In genomic region chr1:164178429-164178828, GRCm38 (mm10) we compare ENCODE assay signal across 21 mouse cellular contexts. TPM values are rescaled to one million over a fixed set of nuclear protein-coding genes. Genes with fewer than 3 reads are reported as not detected.
DNase-seq lines count a peak whose midpoint lies in the region; ATAC-seq and TF ChIP-seq lines count a peak whose summit lies in the region.
"Had no signal": no experiment of that assay in that cellular context is flagged by ENCODE, and none has a peak within 500 bp of the region (broad histone marks: within the 10 kb centered on the region; RNA-seq: fewer than 3 reads in every experiment).

No protein-coding gene starts in this region.

- H3K79me2 ChIP-seq in heart, adult 2 months (replicated peaks; ENCODE audit: control insufficient read depth, insufficient read depth, low read length): no peaks in the 10 kb centered on the region

- H3K4me2 ChIP-seq in lung, postnatal 0 days (replicated peaks; ENCODE audit: low read depth, low read length): no peak overlapping the region
- H3K4me2 ChIP-seq: limb, embryonic 12.5 days; liver, embryonic 11.5 days had no signal

- H3K9ac ChIP-seq in heart, adult 2 months (ENCODE audit: low read depth, low read length): no peak overlapping the region
- no peak overlapping the region for H3K9ac ChIP-seq in lung, postnatal 0 days (replicated peaks; ENCODE audit: low read depth)
- H3K9ac ChIP-seq: limb, embryonic 12.5 days; liver, postnatal 0 days had no signal

- no peaks in the 10 kb centered on the region for H3K4me1 ChIP-seq in heart, adult 2 months (ENCODE audit: control insufficient read depth, insufficient read depth, low read length)
- no peaks in the 10 kb centered on the region for H3K4me1 ChIP-seq in lung, postnatal 0 days (ENCODE audit: insufficient read depth, low read depth, low read length)
- H3K4me1 ChIP-seq: forebrain, embryonic 10.5 days; limb, embryonic 12.5 days had no signal

- H3K9me3 ChIP-seq in lung, postnatal 0 days (ENCODE audit: low read length): no peaks in the 10 kb centered on the region
- H3K9me3 ChIP-seq: forebrain, embryonic 10.5 days; limb, embryonic 12.5 days had no signal

- no peak for TF ChIP-seq CTCF in heart, adult 2 months (IDR thresholded peaks at IDR 0.05)
- TF ChIP-seq CTCF in lung, postnatal 0 days (IDR thresholded peaks at IDR 0.05): no peak
- TF ChIP-seq CTCF in layer of hippocampus, adult 2 months (conservative IDR thresholded peaks at IDR 0.05): no peak

- no peaks in the 10 kb centered on the region for H3K36me3 ChIP-seq in heart, adult 2 months (ENCODE audit: control insufficient read depth, insufficient read depth, low read length)
- H3K36me3 ChIP-seq in lung, postnatal 0 days (ENCODE audit: insufficient read depth, low read length): no peaks in the 10 kb centered on the region
- H3K36me3 ChIP-seq: forebrain, embryonic 10.5 days; limb, embryonic 12.5 days had no signal

- 44% methylated on average over 6 of the region's 6 CpGs for WGBS in heart, adult 2 months
- 66% methylated on average over 6 of the region's 6 CpGs for WGBS in lung, postnatal 0 days

- H3K4me3 ChIP-seq in heart, adult 2 months: no peak overlapping the region
- no peak overlapping the region for H3K4me3 ChIP-seq in lung, postnatal 0 days (ENCODE audit: low read depth, low read length)
- H3K4me3 ChIP-seq in layer of hippocampus, adult 2 months: no peak overlapping the region
- H3K4me3 ChIP-seq: forebrain, embryonic 10.5 days; limb, embryonic 12.5 days had no signal

- intact Hi-C loops in heart, adult 2 months (cut with DNase I): no loop called here

- H3K27me3 ChIP-seq in heart, adult 2 months (ENCODE audit: control insufficient read depth, insufficient read depth, low read length): 0 out of 2 replicates have a peak, but pooled peaks cover 4% of the 10 kb centered on the region
- no peaks in the 10 kb centered on the region for H3K27me3 ChIP-seq in lung, postnatal 0 days (replicated peaks; ENCODE audit: insufficient read depth, low read length)
- H3K27me3 ChIP-seq: limb, embryonic 12.5 days had no signal

- no peak for TF ChIP-seq POLR2A in heart, adult 2 months (IDR thresholded peaks at IDR 0.05; ENCODE audit: insufficient read depth, low read depth, low read length)

- no peak overlapping the region for H3K27ac ChIP-seq in heart, adult 2 months
- no peak overlapping the region for H3K27ac ChIP-seq in lung, postnatal 0 days (ENCODE audit: low read length)
- H3K27ac ChIP-seq in layer of hippocampus, adult 2 months: no peak overlapping the region
- H3K27ac ChIP-seq: forebrain, embryonic 10.5 days; limb, embryonic 12.5 days; macrophage; stomach, postnatal 0 days had no signal

- peak; percentile 68 for DNase-seq in heart, adult 11 months
- DNase-seq in heart, adult 2 months: no peak
- peak; percentile 29 for DNase-seq in lung, postnatal 0 days (ENCODE audit: low spot score)
- no peak for DNase-seq in lung, postnatal 25 days (ENCODE audit: low spot score)
- DNase-seq in right cerebral cortex, postnatal 10 days (ENCODE audit: low spot score in 2 of 2): peak; percentile 23 to 43
- no peak for DNase-seq in right cerebral cortex, postnatal 14 days
- DNase-seq in layer of hippocampus, adult 2 months (ENCODE audit: low spot score in 2 of 2): no peak
- DNase-seq: adrenal gland, adult 8-10 months; cerebellum, adult 18-20 months; cerebellum, postnatal 14 days; gastrocnemius, postnatal 10 days; kidney, postnatal 25 days; layer of hippocampus, postnatal 36 days; liver, postnatal 0 days had no signal

- no peak for TF ChIP-seq EP300 in heart, adult 2 months (IDR thresholded peaks at IDR 0.05; ENCODE audit: insufficient read depth, low read depth, low read length)
- TF ChIP-seq EP300 in lung, postnatal 0 days (IDR thresholded peaks at IDR 0.05): no peak

- no peak for ATAC-seq in lung, postnatal 0 days
- ATAC-seq: intestine, postnatal 0 days; liver, postnatal 0 days; Patski had no signal

RNA-seq across cellular contexts. Expression of gene F5, which starts 26.8 kb away (rescaled TPM):
- total RNA-seq in heart, adult 2 months (2021): 1 to 10 TPM; 1.5 to 5.0 TPM
- polyA plus RNA-seq in heart, adult 2 months (2012; rRNA removed): 0.47 and 0.70 TPM in 2 replicates
- polyA plus RNA-seq in lung, postnatal 0 days (2015; fragmentation: Nextera tagmentation; extraction: Ambion mirVana): 0.33 and 0.44 TPM in 2 replicates
- under 1 TPM; 0.37 to 0.92 TPM for total RNA-seq in layer of hippocampus, adult 2 months (2021)

Comparison
In these comparisons a context has a peak if more than half of its experiments do, and no peak if none do; other contexts are left out.
1. DNase-seq: peak in heart, adult 11 months (single experiment), lung, postnatal 0 days (single experiment) and right cerebral cortex, postnatal 10 days (2 of 2); none in heart, adult 2 months (0 of 2), lung, postnatal 25 days (single experiment), right cerebral cortex, postnatal 14 days (single experiment) and layer of hippocampus, adult 2 months (0 of 2).